Mouse (Mus musculus): Measurements from ENCODE around the gene Snap29.

Gene Snap29

GRCm38 (mm10) chr16:17474091-17474490 is 68.3 kb downstream of the Snap29 start:
- DNase-seq (ENCODE audit: low spot score in 2 of 2): no peak

- DNase-seq (ENCODE audit: low spot score in 2 of 2): no peak
Measured at GRCm38 (mm10) chr16:17474761-17475160, 69.0 kb downstream of the Snap29 start.

DNA sequence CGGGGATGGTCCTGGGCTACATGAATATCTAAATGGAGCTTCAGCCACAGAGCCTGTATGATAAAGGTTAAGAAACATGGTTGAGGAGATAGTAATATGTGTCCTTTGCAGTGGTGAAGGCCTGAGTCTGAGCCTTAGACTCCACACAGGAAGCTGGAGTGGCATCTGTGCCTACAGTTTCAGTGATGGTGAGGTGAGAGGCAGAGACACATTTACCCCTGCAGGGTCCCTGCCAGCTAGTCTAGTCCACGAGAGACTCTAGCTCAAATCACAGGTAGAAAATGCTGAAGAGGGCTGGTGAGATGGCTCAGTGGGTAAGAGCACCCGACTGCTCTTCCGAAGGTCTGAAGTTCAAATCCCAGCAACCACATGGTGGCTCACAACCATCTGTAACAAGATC is 69.5 kb downstream of the Snap29 start:
- no peak for DNase-seq (ENCODE audit: low spot score in 2 of 2)

DNA sequence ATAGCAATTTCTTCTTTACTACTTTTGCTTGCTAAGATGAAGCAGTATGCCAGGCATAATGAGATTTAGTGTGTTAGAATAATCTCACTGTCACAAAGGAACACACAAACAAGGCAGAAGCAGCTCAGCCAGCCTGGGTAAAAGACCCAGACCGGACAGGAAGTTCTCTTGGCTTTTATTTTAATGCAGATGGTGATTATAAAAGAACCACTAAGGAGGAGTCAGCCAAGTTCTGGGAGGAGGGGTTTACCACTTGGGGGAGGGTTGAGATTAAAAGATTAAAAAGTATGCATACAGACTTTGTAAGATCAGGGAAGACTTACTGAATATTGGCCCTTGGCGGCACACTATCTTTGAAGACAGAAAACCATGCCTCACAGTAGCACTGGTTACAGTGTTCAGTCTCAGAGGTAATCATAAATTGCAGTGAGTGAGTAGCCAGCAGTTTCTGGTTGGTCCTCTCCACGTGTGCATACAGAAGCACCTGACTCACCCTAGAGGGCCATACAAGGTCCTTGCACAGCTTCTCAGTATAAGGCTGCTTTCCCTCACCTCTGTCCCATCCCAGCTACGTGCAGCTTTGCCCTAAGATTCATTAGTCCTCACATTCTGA is 72.7 kb downstream of the Snap29 start:
- no peak for DNase-seq (ENCODE audit: low spot score in 2 of 2)
